10 mouse cellular contexts compared by ENCODE assay signal in the genomic region with DNA sequence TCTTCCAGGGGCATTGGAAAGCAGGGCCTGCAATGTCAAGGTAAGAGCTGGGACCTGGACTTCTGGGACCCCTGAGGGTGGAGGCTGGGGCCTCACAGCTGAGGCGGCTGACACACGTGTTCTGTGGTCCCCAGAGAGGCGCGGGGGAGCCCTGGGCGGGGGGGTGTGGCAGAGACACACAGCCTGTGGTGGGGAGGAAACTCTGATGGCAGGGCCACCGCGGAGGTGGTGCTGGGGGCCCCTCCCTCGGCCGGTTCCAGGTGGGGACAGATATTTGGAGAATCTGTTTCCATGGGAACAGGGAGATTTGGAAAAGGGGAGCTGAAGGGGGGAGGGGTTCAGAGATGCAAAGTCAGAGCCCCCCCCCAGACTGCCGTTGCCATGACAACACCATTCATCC. TPM values are rescaled to one million over a fixed set of nuclear protein-coding genes. Genes with fewer than 3 reads are reported as not detected.
A peak's percentile ranks its signal among the peaks of the same experiment; 100 is the strongest.
DNase-seq lines count a peak whose midpoint lies in the region; ATAC-seq lines count a peak whose summit lies in the region.
"Had no signal": no experiment of that assay in that cellular context is flagged by ENCODE, and none has a peak within 500 bp of the region (broad histone marks: within the 10 kb centered on the region; RNA-seq: fewer than 3 reads in every experiment).

No protein-coding gene starts in this region.

- H3K4me3 ChIP-seq in hindbrain, embryonic 16.5 days (ENCODE audit: low read length): peak overlapping the region; percentile 42
- no peak overlapping the region for H3K4me3 ChIP-seq in neural tube, embryonic 12.5 days

- peak overlapping the region; percentile 95 for H3K4me2 ChIP-seq in hindbrain, embryonic 16.5 days (ENCODE audit: low read length)
- H3K4me2 ChIP-seq in neural tube, embryonic 12.5 days (replicated peaks): peak overlapping the region; percentile 70

- DNase-seq in left cerebral cortex, adult 18-20 months (ENCODE audit: low spot score in 2 of 2): peak; percentile 47 to 48
- no peak for DNase-seq in left cerebral cortex, adult 11 months (ENCODE audit: low spot score)
- DNase-seq in cerebellum, postnatal 10 days: peak; percentile 49 to 60
- DNase-seq in kidney, adult 8-10 months: no peak
- no peak for DNase-seq in embryo, embryonic 10 days (ENCODE audit: low spot score)

- H3K27ac ChIP-seq in hindbrain, embryonic 16.5 days (ENCODE audit: low read depth, low read length): no peak overlapping the region
- H3K27ac ChIP-seq in neural tube, embryonic 12.5 days: no peak overlapping the region
- H3K27ac ChIP-seq: macrophage had no signal

- H3K4me1 ChIP-seq in hindbrain, embryonic 16.5 days (ENCODE audit: control insufficient read depth, insufficient read depth, low read depth, low read length): peaks cover 25% of the 10 kb centered on the region
- H3K4me1 ChIP-seq in neural tube, embryonic 12.5 days: peaks cover 28% of the 10 kb centered on the region

- ATAC-seq in hindbrain, embryonic 16.5 days: peak; percentile 34
- peak; percentile 23; the same call in 1 of the 2 replicates for ATAC-seq in neural tube, embryonic 12.5 days (ENCODE audit: low FRiP score, low read depth)
- no peak; the same call in 1 of the 2 replicates for ATAC-seq in granulocyte monocyte progenitor cell, adult 5-6 weeks (replicated peaks; ENCODE audit: poor library complexity, severe bottlenecking)

- peak overlapping the region; percentile 59 for H3K9ac ChIP-seq in hindbrain, embryonic 16.5 days (ENCODE audit: low read depth, low read length)
- no peak overlapping the region for H3K9ac ChIP-seq in neural tube, embryonic 12.5 days

- no peaks in the 10 kb centered on the region for H3K9me3 ChIP-seq in hindbrain, embryonic 16.5 days (ENCODE audit: control insufficient read depth, low read length)
- no peaks in the 10 kb centered on the region for H3K9me3 ChIP-seq in neural tube, embryonic 12.5 days

- H3K36me3 ChIP-seq in hindbrain, embryonic 16.5 days (ENCODE audit: control insufficient read depth, insufficient read depth, low read length): 0 out of 2 replicates have a peak, but pooled peaks cover 2% of the 10 kb centered on the region
- peaks cover 5% of the 10 kb centered on the region; the same call in 1 of the 2 replicates for H3K36me3 ChIP-seq in neural tube, embryonic 12.5 days

- peaks cover 12% of the 10 kb centered on the region for H3K27me3 ChIP-seq in hindbrain, embryonic 16.5 days (replicated peaks; ENCODE audit: control insufficient read depth, insufficient read depth, low read length)
- peaks cover 45% of the 10 kb centered on the region for H3K27me3 ChIP-seq in neural tube, embryonic 12.5 days (replicated peaks)

- WGBS in hindbrain, embryonic 16.5 days: 1% methylated on average over 10 of the region's 10 CpGs
- WGBS in neural tube, embryonic 12.5 days: 4% methylated on average over 10 of the region's 10 CpGs

RNA-seq across cellular contexts. Expression of gene Prkcg, which starts 15.3 kb away (rescaled TPM):
- total RNA-seq in left cerebral cortex, adult 18-20 months (2021): 100 to 1,000 TPM; 239 to 276 TPM
- 2.0 and 2.3 TPM in 2 replicates for polyA plus RNA-seq in hindbrain, embryonic 16.5 days (2015; fragmentation: Nextera tagmentation; extraction: Ambion mirVana)
- 0.24 and 0.25 TPM in 2 replicates for polyA plus RNA-seq in neural tube, embryonic 12.5 days (2016; fragmentation: Nextera tagmentation; extraction: Ambion mirVana)
- not detected in 2 replicates for total RNA-seq in granulocyte monocyte progenitor cell, adult 5-6 weeks (2014; fragmentation: Nextera tagmentation)
- total RNA-seq in granulocyte monocyte progenitor cell, adult 5-6 weeks (2017): not detected in 2 replicates

RNA-seq across cellular contexts. Expression of gene Myadm, which starts 15.4 kb away (rescaled TPM):
- total RNA-seq in left cerebral cortex, adult 18-20 months (2021): 10 to 100 TPM; 51.4 to 57.2 TPM
- polyA plus RNA-seq in hindbrain, embryonic 16.5 days (2015; fragmentation: Nextera tagmentation; extraction: Ambion mirVana): 36.9 and 51.0 TPM in 2 replicates
- 33.9 and 37.2 TPM in 2 replicates for polyA plus RNA-seq in neural tube, embryonic 12.5 days (2016; fragmentation: Nextera tagmentation; extraction: Ambion mirVana)
- total RNA-seq in granulocyte monocyte progenitor cell, adult 5-6 weeks (2014; fragmentation: Nextera tagmentation): 14.0 TPM in 2 replicates
- total RNA-seq in granulocyte monocyte progenitor cell, adult 5-6 weeks (2017): 3.2 and 3.7 TPM in 2 replicates

RNA-seq across cellular contexts. Expression of gene Cacng7, which starts 28.5 kb away (rescaled TPM):
- 100 to 1,000 TPM; 174 to 185 TPM for total RNA-seq in left cerebral cortex, adult 18-20 months (2021)
- polyA plus RNA-seq in hindbrain, embryonic 16.5 days (2015; fragmentation: Nextera tagmentation; extraction: Ambion mirVana): 2.6 and 2.9 TPM in 2 replicates
- polyA plus RNA-seq in neural tube, embryonic 12.5 days (2016; fragmentation: Nextera tagmentation; extraction: Ambion mirVana): 2.3 and 3.8 TPM in 2 replicates
- not detected in 2 replicates for total RNA-seq in granulocyte monocyte progenitor cell, adult 5-6 weeks (2014; fragmentation: Nextera tagmentation)
- not detected in 2 replicates for total RNA-seq in granulocyte monocyte progenitor cell, adult 5-6 weeks (2017)
- polyA plus RNA-seq: macrophage had no signal

RNA-seq across cellular contexts. Expression of gene Nlrp12, which starts 54.8 kb away (rescaled TPM):
- total RNA-seq in left cerebral cortex, adult 18-20 months (2021): not detected
- 0.05 and 0.06 TPM in 2 replicates for polyA plus RNA-seq in hindbrain, embryonic 16.5 days (2015; fragmentation: Nextera tagmentation; extraction: Ambion mirVana)
- polyA plus RNA-seq in neural tube, embryonic 12.5 days (2016; fragmentation: Nextera tagmentation; extraction: Ambion mirVana): 0.11 TPM in 1 of 2 replicates, not detected in the other
- 3.4 TPM in 1 of 2 replicates, not detected in the other for total RNA-seq in granulocyte monocyte progenitor cell, adult 5-6 weeks (2014; fragmentation: Nextera tagmentation)
- 2.1 and 3.2 TPM in 2 replicates for total RNA-seq in granulocyte monocyte progenitor cell, adult 5-6 weeks (2017)
- total RNA-seq: heart, adult 18-20 months had no signal

Comparison
In these comparisons a context has a peak if more than half of its experiments do, and no peak if none do; other contexts are left out.
1. DNase-seq: peak in left cerebral cortex, adult 18-20 months (2 of 2) and cerebellum, postnatal 10 days (2 of 2); none in left cerebral cortex, adult 11 months (single experiment), kidney, adult 8-10 months (0 of 2) and embryo, embryonic 10 days (single experiment).
2. RNA of gene Prkcg, which starts 15.3 kb away (total RNA-seq): 239 to 276 TPM in left cerebral cortex, adult 18-20 months; not detected in granulocyte monocyte progenitor cell, adult 5-6 weeks; every median in the first group is over 100 times any median in the second.
3. RNA of gene Cacng7, which starts 28.5 kb away (total RNA-seq): 174 to 185 TPM in left cerebral cortex, adult 18-20 months; not detected in granulocyte monocyte progenitor cell, adult 5-6 weeks; every median in the first group is over 100 times any median in the second.